Mouse (Mus musculus): ENCODE results near the gene Arhgap4. TPM values are rescaled to one million over a fixed set of nuclear protein-coding genes. Genes with fewer than 3 reads are reported as not detected.

Gene Arhgap4
- polyA plus RNA-seq, 1 experiment from 2014 or later: 3.4 TPM

GRCm38 (mm10) chrX:73871474-73871873, 50.2 kb downstream of the Arhgap4 start:
- Histone ChIP-seq H3K4me1 (replicated peaks) (peaks cover 47% of the 10 kb centered on the region), H3K9me3 (no peaks in the 10 kb centered on the region), H3K9ac (no peak overlapping the region), H3K4me3 (no peak overlapping the region), H3K36me3 (peaks cover 3% of the 10 kb centered on the region; the same call in 1 of the 2 replicates), H3K27me3 (no peaks in the 10 kb centered on the region), H3K4me2 (no peak overlapping the region), H3K27ac (no peak overlapping the region)
- ATAC-seq (ENCODE audit: low FRiP score): no peak

- no peak for ATAC-seq (ENCODE audit: low FRiP score)
- 17% methylated on average over 5 of the region's 5 CpGs for WGBS
- H3K9me3 ChIP-seq: no peaks in the 10 kb centered on the region
- no peak overlapping the region for H3K4me2 ChIP-seq
- H3K27ac ChIP-seq: no peak overlapping the region
- H3K9ac ChIP-seq: no peak overlapping the region
- peaks cover 3% of the 10 kb centered on the region; the same call in 1 of the 2 replicates for H3K36me3 ChIP-seq
- no peak overlapping the region for H3K4me3 ChIP-seq
- H3K27me3 ChIP-seq: no peaks in the 10 kb centered on the region
- peaks cover 52% of the 10 kb centered on the region for H3K4me1 ChIP-seq (replicated peaks)
Measured at GRCm38 (mm10) chrX:73869334-73869733, 52.3 kb downstream of the Arhgap4 start.

- Histone ChIP-seq H3K9ac (peak overlapping the region; percentile 55; the same call in 1 of the 2 replicates), H3K27me3 (no peaks in the 10 kb centered on the region), H3K4me3 (no peak overlapping the region), H3K4me1 (replicated peaks) (peaks cover 55% of the 10 kb centered on the region), H3K9me3 (no peaks in the 10 kb centered on the region), H3K4me2 (no peak overlapping the region), H3K36me3 (peaks cover 15% of the 10 kb centered on the region), H3K27ac (peak overlapping the region; percentile 84; the same call in 1 of the 2 replicates)
- WGBS: 73% methylated on average over 1 of the region's 1 CpGs
- ATAC-seq (ENCODE audit: low FRiP score): no peak
Measured at GRCm38 (mm10) chrX:73867852-73868251, 53.8 kb downstream of the Arhgap4 start.

GRCm38 (mm10) chrX:73867256-73867655, 54.4 kb downstream of the Arhgap4 start:
- Histone ChIP-seq H3K4me2 (no peak overlapping the region), H3K36me3 (peaks cover 21% of the 10 kb centered on the region), H3K9me3 (no peaks in the 10 kb centered on the region), H3K9ac (peak overlapping the region; percentile 55; the same call in 1 of the 2 replicates), H3K27me3 (no peaks in the 10 kb centered on the region), H3K4me3 (no peak overlapping the region), H3K27ac (peak overlapping the region; percentile 84), H3K4me1 (replicated peaks) (peaks cover 49% of the 10 kb centered on the region)
- peak; percentile 60; the same call in 1 of the 2 replicates for ATAC-seq (ENCODE audit: low FRiP score)
- 17% methylated on average over 3 of the region's 3 CpGs for WGBS

- no peaks in the 10 kb centered on the region for H3K9me3 ChIP-seq
- H3K4me3 ChIP-seq: no peak overlapping the region
- H3K27me3 ChIP-seq: no peaks in the 10 kb centered on the region
- H3K4me2 ChIP-seq: no peak overlapping the region
- peaks cover 47% of the 10 kb centered on the region for H3K36me3 ChIP-seq
- no peak overlapping the region for H3K9ac ChIP-seq
- peak overlapping the region; percentile 83 for H3K27ac ChIP-seq
- peak; percentile 70; the same call in 1 of the 2 replicates for ATAC-seq (ENCODE audit: low FRiP score)
- WGBS: 31% methylated on average over 3 of the region's 3 CpGs
- H3K4me1 ChIP-seq (replicated peaks): peaks cover 44% of the 10 kb centered on the region
Measured at GRCm38 (mm10) chrX:73864692-73865091, 57.0 kb downstream of the Arhgap4 start.

GRCm38 (mm10) chrX:73855087-73855408, 66.6 kb downstream of the Arhgap4 start:
- no peak overlapping the region for H3K27ac ChIP-seq
- no peaks in the 10 kb centered on the region for H3K9me3 ChIP-seq
- no peaks in the 10 kb centered on the region for H3K27me3 ChIP-seq
- no peak overlapping the region for H3K9ac ChIP-seq
- H3K4me2 ChIP-seq: no peak overlapping the region
- no peak overlapping the region for H3K4me3 ChIP-seq
- no peaks in the 10 kb centered on the region for H3K4me1 ChIP-seq (replicated peaks)
- 72% methylated on average over 3 of the region's 3 CpGs for WGBS
- peaks cover 44% of the 10 kb centered on the region for H3K36me3 ChIP-seq
- ATAC-seq (ENCODE audit: low FRiP score): no peak

GRCm38 (mm10) chrX:73854326-73855086, 67.2 kb downstream of the Arhgap4 start:
- Histone ChIP-seq H3K4me3 (no peak overlapping the region), H3K4me2 (no peak overlapping the region), H3K27ac (no peak overlapping the region), H3K27me3 (no peaks in the 10 kb centered on the region), H3K9me3 (no peaks in the 10 kb centered on the region), H3K9ac (no peak overlapping the region), H3K36me3 (peaks cover 39% of the 10 kb centered on the region), H3K4me1 (replicated peaks) (no peaks in the 10 kb centered on the region)
- no peak for ATAC-seq (ENCODE audit: low FRiP score)
- WGBS: 83% methylated on average over 8 of the region's 9 CpGs

Other genes starting within 250 kb of the Arhgap4 start
- gene Slc6a8, start 248.7 kb downstream of the Arhgap4 start, polyA plus RNA-seq (2015; fragmentation: Nextera tagmentation; extraction: Ambion mirVana): 7.0 and 7.3 TPM in 2 replicates
- 128 and 138 TPM in 2 replicates for gene Bcap31, start 205.7 kb downstream of the Arhgap4 start, polyA plus RNA-seq (2015; fragmentation: Nextera tagmentation; extraction: Ambion mirVana)
- gene Abcd1, start 205.3 kb downstream of the Arhgap4 start, polyA plus RNA-seq (2015; fragmentation: Nextera tagmentation; extraction: Ambion mirVana): 11.1 and 11.2 TPM in 2 replicates
- 0.26 and 0.29 TPM in 2 replicates for gene Plxnb3, start 164.8 kb downstream of the Arhgap4 start, polyA plus RNA-seq (2015; fragmentation: Nextera tagmentation; extraction: Ambion mirVana)
- gene Srpk3, start 147.5 kb downstream of the Arhgap4 start, polyA plus RNA-seq (2015; fragmentation: Nextera tagmentation; extraction: Ambion mirVana): 1.7 and 2.2 TPM in 2 replicates
- gene Idh3g, start 135.0 kb downstream of the Arhgap4 start, polyA plus RNA-seq (2015; fragmentation: Nextera tagmentation; extraction: Ambion mirVana): 223 and 228 TPM in 2 replicates
- 147 and 149 TPM in 2 replicates for gene Ssr4, start 134.8 kb downstream of the Arhgap4 start, polyA plus RNA-seq (2015; fragmentation: Nextera tagmentation; extraction: Ambion mirVana)
- 3.7 and 4.1 TPM in 2 replicates for gene Pdzd4, start 96.9 kb downstream of the Arhgap4 start, polyA plus RNA-seq (2015; fragmentation: Nextera tagmentation; extraction: Ambion mirVana)
- gene Avpr2, start 29.8 kb downstream of the Arhgap4 start, polyA plus RNA-seq (2015; fragmentation: Nextera tagmentation; extraction: Ambion mirVana): 0.09 and 0.17 TPM in 2 replicates
- 77.3 and 84.1 TPM in 2 replicates for gene L1cam, start 25.8 kb downstream of the Arhgap4 start, polyA plus RNA-seq (2015; fragmentation: Nextera tagmentation; extraction: Ambion mirVana)
- gene Naa10, start 74 bp upstream of the Arhgap4 start, polyA plus RNA-seq (2015; fragmentation: Nextera tagmentation; extraction: Ambion mirVana): 105 and 107 TPM in 2 replicates
- gene Renbp, start 9.0 kb upstream of the Arhgap4 start, polyA plus RNA-seq (2015; fragmentation: Nextera tagmentation; extraction: Ambion mirVana): 12.7 and 14.8 TPM in 2 replicates
- gene Hcfc1, start 44.5 kb upstream of the Arhgap4 start, polyA plus RNA-seq (2015; fragmentation: Nextera tagmentation; extraction: Ambion mirVana): 50.8 and 52.1 TPM in 2 replicates
- 38.5 and 39.7 TPM in 2 replicates for gene Irak1, start 102.0 kb upstream of the Arhgap4 start, polyA plus RNA-seq (2015; fragmentation: Nextera tagmentation; extraction: Ambion mirVana)
- gene Opn1mw, start 205.6 kb upstream of the Arhgap4 start, polyA plus RNA-seq (2015; fragmentation: Nextera tagmentation; extraction: Ambion mirVana): not detected in 2 replicates
- gene Mecp2, start 213.5 kb upstream of the Arhgap4 start, polyA plus RNA-seq (2015; fragmentation: Nextera tagmentation; extraction: Ambion mirVana): 14.0 and 14.7 TPM in 2 replicates
- gene Tex28, start 246.0 kb upstream of the Arhgap4 start, polyA plus RNA-seq (2015; fragmentation: Nextera tagmentation; extraction: Ambion mirVana): not detected in 2 replicates